Mouse (Mus musculus) lung, embryonic 14.5 days (tissue): Measurements from ENCODE around the gene Acoxl. TPM values are rescaled to one million over a fixed set of nuclear protein-coding genes. Genes with fewer than 3 reads are reported as not detected.

Experiments used
- ATAC-seq: fragments of 200-750 bp; cut with Nextera tagmentation; 2 replicates; pipeline ENCODE4 v1.8.0; 2017; ENCODE audit warnings: mild to moderate bottlenecking, moderate TSS enrichment, moderate library complexity; ENCODE audit not compliant: insufficient read depth
- DNase-seq: peaks from one replicate; pipeline ENCODE4 v3.0.0-alpha.2; 2015
- H3K27ac ChIP-seq: fragments of 300-500 bp; sonication (generic); 2 replicates; pipeline ENCODE4 v1.5.1; 2014; ENCODE audit warnings: low read depth, mild to moderate bottlenecking, moderate library complexity
- H3K27me3 ChIP-seq: fragments of 300-500 bp; sonication (generic); 2 replicates; pipeline ENCODE4 v1.6.1; 2014; ENCODE audit warnings: low read length, control low read depth; ENCODE audit not compliant: insufficient read depth
- H3K36me3 ChIP-seq: fragments of 300-500 bp; sonication (generic); 2 replicates; pipeline ENCODE4 v1.6.1; 2014; ENCODE audit warnings: control low read depth; ENCODE audit not compliant: insufficient read depth
- H3K4me1 ChIP-seq: fragments of 300-500 bp; sonication (generic); 2 replicates; pipeline ENCODE4 v1.6.1; 2014; ENCODE audit warnings: antibody characterized with exemption, control low read depth; ENCODE audit not compliant: insufficient read depth
- H3K4me2 ChIP-seq: fragments of 300-500 bp; sonication (generic); 2 replicates; pipeline ENCODE4 v1.6.1; 2014; ENCODE audit warnings: mild to moderate bottlenecking
- H3K4me3 ChIP-seq: fragments of 300-500 bp; sonication (generic); 2 replicates; pipeline ENCODE4 v1.5.1; 2014; ENCODE audit warnings: low read depth, low read length
- H3K9ac ChIP-seq: fragments of 300-500 bp; sonication (generic); 2 replicates; pipeline ENCODE4 v1.6.1; 2014
- H3K9me3 ChIP-seq: fragments of 300-500 bp; sonication (generic); 2 replicates; pipeline ENCODE4 v1.6.1; 2016; ENCODE audit warnings: low read depth, low read length, control low read depth
- CTCF ChIP-seq: IDR thresholded peaks from 2 replicates; pipeline ENCODE4 v1.5.1; 2016; ENCODE audit warnings: antibody characterized with exemption, low read depth
- WGBS: fragments of 180-500 bp; shearing (Covaris S2); extraction: QIAGEN DNeasy Blood & Tissue Kit; methylation state at CpG from one replicate; pipeline ENCODE4 v1.1.7; 2014; 5-methylcytosine and 5-hydroxymethylcytosine counted together
- polyA plus RNA-seq: library from polyadenylated mRNA; unstranded; fragments of >200 nt; fragmentation: Nextera tagmentation; extraction: Ambion mirVana; gene quantifications from 2 replicates; pipeline ENCODE4 v1.2.1, GENCODE M21; 2014

The Acoxl gene
- polyA plus RNA-seq, 1 experiment from 2014 or later, result 0.30 TPM

DNA sequence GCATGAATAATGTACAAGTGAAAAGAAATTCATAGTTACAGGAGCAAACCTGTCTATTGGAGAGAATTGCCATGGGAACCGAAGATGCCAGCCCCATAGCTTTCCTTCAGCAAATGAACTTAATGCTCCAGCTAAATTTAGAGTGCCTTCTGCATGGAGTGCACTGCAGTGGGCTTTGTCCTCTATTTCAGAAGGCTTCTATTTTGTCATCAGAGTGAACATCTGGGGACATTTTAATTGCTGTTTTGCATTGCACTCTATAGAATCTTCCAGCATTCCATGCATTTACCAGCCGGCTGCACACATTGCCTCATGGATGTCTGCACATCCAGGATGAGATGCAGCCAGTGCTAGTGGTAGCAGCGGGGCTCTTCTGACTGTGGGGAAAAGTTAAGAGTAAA lies 94.9 kb downstream of the Acoxl start:
- no peaks in the 10 kb centered on the region for H3K9me3 ChIP-seq
- no peak overlapping the region for H3K27ac ChIP-seq
- no peak overlapping the region for H3K4me3 ChIP-seq
- H3K27me3 ChIP-seq, result no peaks in the 10 kb centered on the region
- no peaks in the 10 kb centered on the region; the same call in 1 of the 2 replicates for H3K4me1 ChIP-seq
- ATAC-seq (no peak), DNase-seq (no peak)
- 83% methylated on average over 3 of the region's 3 CpGs for WGBS
- H3K9ac ChIP-seq, result no peak overlapping the region
- TF ChIP-seq CTCF, result no peak
- H3K36me3 ChIP-seq, result no peaks in the 10 kb centered on the region
- no peak overlapping the region for H3K4me2 ChIP-seq

GRCm38 (mm10) chr2:127937079-127937478 lies 98.4 kb downstream of the Acoxl start:
- Histone ChIP-seq H3K9ac (no peak overlapping the region), H3K4me2 (no peak overlapping the region), H3K36me3 (no peaks in the 10 kb centered on the region), H3K4me3 (no peak overlapping the region), H3K9me3 (no peaks in the 10 kb centered on the region), H3K4me1 (no peaks in the 10 kb centered on the region), H3K27ac (no peak overlapping the region), H3K27me3 (no peaks in the 10 kb centered on the region)
- no peak for ATAC-seq
- peak; percentile 44 for TF ChIP-seq CTCF
- no peak for DNase-seq
- 79% methylated on average over 3 of the region's 3 CpGs for WGBS

DNA sequence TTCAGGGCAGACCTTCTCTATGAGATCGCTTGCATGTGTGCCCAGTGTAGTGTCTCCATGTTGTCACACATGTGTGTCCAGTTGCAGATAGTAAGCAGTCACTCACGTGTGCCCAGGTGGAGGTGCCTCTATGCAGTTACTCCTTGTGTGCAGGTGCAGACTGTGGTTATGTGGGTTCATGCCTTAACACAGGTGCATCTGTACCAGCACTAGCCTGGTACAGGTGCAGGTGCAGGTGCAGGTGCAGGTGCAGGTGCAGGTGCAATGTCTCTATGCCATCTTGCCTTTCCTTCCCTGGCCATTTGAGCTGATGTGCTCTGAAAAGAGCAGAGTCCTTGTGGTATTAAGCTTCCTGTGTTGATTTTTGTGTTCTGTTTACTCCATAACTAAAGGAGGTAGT lies 100.5 kb downstream of the Acoxl start:
- DNase-seq, result no peak
- H3K4me1 ChIP-seq, result no peaks in the 10 kb centered on the region
- no peak for TF ChIP-seq CTCF
- no peaks in the 10 kb centered on the region for H3K9me3 ChIP-seq
- no peaks in the 10 kb centered on the region for H3K27me3 ChIP-seq
- H3K36me3 ChIP-seq, result no peaks in the 10 kb centered on the region
- WGBS, result 87% methylated on average over 2 of the region's 2 CpGs
- H3K27ac ChIP-seq, result no peak overlapping the region
- no peak for ATAC-seq
- no peak overlapping the region for H3K4me2 ChIP-seq
- H3K4me3 ChIP-seq, result no peak overlapping the region
- no peak overlapping the region for H3K9ac ChIP-seq

- no peak; the same call in 1 of the 2 replicates for ATAC-seq
- no peak overlapping the region for H3K9ac ChIP-seq
- 24% methylated on average over 6 of the region's 6 CpGs for WGBS
- no peaks in the 10 kb centered on the region; the same call in 1 of the 2 replicates for H3K4me1 ChIP-seq
- TF ChIP-seq CTCF, result no peak
- no peaks in the 10 kb centered on the region for H3K27me3 ChIP-seq
- no peak overlapping the region for H3K4me3 ChIP-seq
- no peaks in the 10 kb centered on the region for H3K36me3 ChIP-seq
- DNase-seq, result peak; percentile 45
- 0 out of 2 replicates have a peak overlapping the region, but pooled peaks have one; percentile 18 for H3K4me2 ChIP-seq
- no peaks in the 10 kb centered on the region for H3K9me3 ChIP-seq
- H3K27ac ChIP-seq, result no peak overlapping the region
Measured at GRCm38 (mm10) chr2:127960579-127960978, 121.9 kb downstream of the Acoxl start.

DNA sequence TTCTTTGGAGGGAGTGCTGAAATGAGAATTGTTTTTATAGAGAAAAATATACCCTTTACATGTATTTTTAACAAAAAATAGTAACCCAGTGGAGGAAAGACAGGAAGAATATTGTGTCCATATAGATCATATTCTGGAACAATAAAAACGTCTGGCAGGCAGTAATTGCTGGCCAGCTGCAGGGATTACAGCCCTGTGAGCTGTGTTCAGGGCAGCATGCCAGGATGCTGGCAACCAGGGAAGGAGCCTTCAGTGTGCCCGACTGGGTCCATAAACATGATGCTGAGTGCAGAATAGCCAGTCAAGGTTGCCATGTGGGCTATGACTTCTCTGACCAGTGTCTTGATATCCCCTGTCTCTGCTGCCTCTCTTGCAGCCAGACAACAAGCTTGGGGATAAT lies 122.5 kb downstream of the Acoxl start:
- no peaks in the 10 kb centered on the region for H3K9me3 ChIP-seq
- H3K27ac ChIP-seq, result no peak overlapping the region
- no peak for TF ChIP-seq CTCF
- no peak overlapping the region for H3K4me3 ChIP-seq
- H3K9ac ChIP-seq, result no peak overlapping the region
- WGBS, result 15% methylated on average over 2 of the region's 2 CpGs
- no peaks in the 10 kb centered on the region; the same call in 1 of the 2 replicates for H3K4me1 ChIP-seq
- no peaks in the 10 kb centered on the region for H3K27me3 ChIP-seq
- ATAC-seq, result no peak
- H3K4me2 ChIP-seq, result no peak overlapping the region
- peak; percentile 42 for DNase-seq
- H3K36me3 ChIP-seq, result no peaks in the 10 kb centered on the region

GRCm38 (mm10) chr2:127961802-127962433 lies 123.2 kb downstream of the Acoxl start:
- Histone ChIP-seq H3K4me1 (no peaks in the 10 kb centered on the region; the same call in 1 of the 2 replicates), H3K4me3 (no peak overlapping the region), H3K36me3 (no peaks in the 10 kb centered on the region), H3K9me3 (no peaks in the 10 kb centered on the region), H3K27me3 (no peaks in the 10 kb centered on the region), H3K4me2 (no peak overlapping the region), H3K9ac (no peak overlapping the region), H3K27ac (no peak overlapping the region)
- DNase-seq, result peak; percentile 59
- 49% methylated on average over 4 of the region's 4 CpGs for WGBS
- no peak for TF ChIP-seq CTCF
- ATAC-seq, result no peak

DNA sequence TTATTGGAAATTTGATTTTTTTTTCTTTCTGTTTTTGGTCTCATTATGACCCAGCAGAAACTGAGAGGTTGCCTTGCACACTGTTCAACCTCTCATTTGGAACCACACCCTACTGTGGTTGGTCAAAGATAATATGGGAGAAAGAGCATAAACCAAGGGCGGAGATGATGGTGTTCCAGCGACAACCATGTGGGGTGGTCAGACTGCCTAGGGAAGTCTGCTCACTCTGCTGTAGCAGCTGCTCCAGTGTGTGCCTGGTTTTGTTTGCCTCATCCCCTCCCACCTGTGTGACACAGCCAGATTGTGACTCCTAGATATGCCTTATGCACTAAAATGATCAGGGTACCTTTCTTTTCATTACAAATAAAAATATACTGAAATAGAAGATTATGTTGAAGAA lies 130.3 kb downstream of the Acoxl start:
- no peak overlapping the region for H3K4me3 ChIP-seq
- H3K4me2 ChIP-seq, result no peak overlapping the region
- WGBS, result 85% methylated on average over 2 of the region's 2 CpGs
- H3K27ac ChIP-seq, result no peak overlapping the region
- ATAC-seq (no peak), DNase-seq (no peak)
- no peak overlapping the region for H3K9ac ChIP-seq
- no peaks in the 10 kb centered on the region for H3K36me3 ChIP-seq
- H3K9me3 ChIP-seq, result no peaks in the 10 kb centered on the region
- no peak for TF ChIP-seq CTCF
- no peaks in the 10 kb centered on the region for H3K27me3 ChIP-seq
- no peaks in the 10 kb centered on the region for H3K4me1 ChIP-seq

DNA sequence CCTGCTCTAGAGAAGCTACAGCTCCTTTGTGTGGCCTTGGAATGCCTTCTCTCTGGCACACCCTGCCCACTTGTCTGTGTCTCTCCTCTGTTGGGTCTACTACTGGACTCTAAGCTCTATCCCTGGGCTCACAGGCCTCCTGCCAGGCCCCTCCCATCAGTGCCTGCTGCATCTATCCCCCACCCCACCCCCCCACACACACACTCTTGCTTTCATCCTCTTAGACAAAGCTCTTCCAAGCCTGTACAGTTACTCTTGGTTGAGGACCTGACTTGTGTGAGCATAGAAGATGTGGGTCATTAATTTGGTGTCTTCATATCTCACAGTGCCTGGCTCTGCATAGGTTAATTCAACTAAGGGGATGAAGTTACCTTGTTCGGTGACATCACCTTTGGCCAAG lies 137.6 kb downstream of the Acoxl start:
- Histone ChIP-seq H3K27me3 (no peaks in the 10 kb centered on the region), H3K27ac (no peak overlapping the region), H3K4me1 (no peaks in the 10 kb centered on the region), H3K9me3 (no peaks in the 10 kb centered on the region), H3K36me3 (no peaks in the 10 kb centered on the region), H3K4me2 (no peak overlapping the region), H3K9ac (no peak overlapping the region), H3K4me3 (no peak overlapping the region)
- DNase-seq (no peak), ATAC-seq (no peak)
- WGBS, result 88% methylated on average over 1 of the region's 1 CpGs
- no peak for TF ChIP-seq CTCF
